14 mouse cellular contexts compared by ENCODE assay signal in the genomic region with DNA sequence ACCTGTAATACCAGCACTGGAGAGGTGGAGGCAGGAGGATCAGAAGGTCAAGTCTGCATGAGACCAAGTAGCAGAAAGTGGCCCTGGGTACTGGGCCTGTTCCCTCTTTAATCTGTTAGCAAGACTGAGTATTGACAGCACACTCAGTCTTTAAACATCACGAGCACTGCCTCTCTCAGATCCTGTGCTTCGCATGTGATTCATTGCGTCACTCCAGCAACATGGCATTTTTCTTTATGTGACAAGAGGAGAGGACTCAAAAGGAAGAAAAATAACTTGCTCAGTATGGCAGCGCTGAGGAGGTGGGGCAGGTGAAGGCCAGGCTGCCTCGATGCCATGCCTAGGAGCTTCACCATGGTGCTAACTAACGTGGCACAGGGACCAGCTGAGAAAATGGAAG. TPM values are rescaled to one million over a fixed set of nuclear protein-coding genes. Genes with fewer than 3 reads are reported as not detected.
DNase-seq lines count a peak whose midpoint lies in the region; ATAC-seq and TF ChIP-seq lines count a peak whose summit lies in the region.
"Had no signal": no experiment of that assay in that cellular context is flagged by ENCODE, and none has a peak within 500 bp of the region (broad histone marks: within the 10 kb centered on the region; RNA-seq: fewer than 3 reads in every experiment).

No protein-coding gene starts in this region.

- ATAC-seq in heart, embryonic 11.5 days (replicated peaks; ENCODE audit: insufficient number of reproducible peaks, low FRiP score, low TSS enrichment) = no peak
- no peak for ATAC-seq in forebrain, embryonic 11.5 days (replicated peaks; ENCODE audit: low FRiP score)
- ATAC-seq: forebrain, postnatal 0 days had no signal

- H3K36me3 ChIP-seq in heart, embryonic 11.5 days (ENCODE audit: control insufficient read depth, insufficient read depth, low read length) = no peaks in the 10 kb centered on the region
- peaks cover 5% of the 10 kb centered on the region for H3K36me3 ChIP-seq in macrophage (ENCODE audit: inconsistent target)
- H3K36me3 ChIP-seq in forebrain, embryonic 11.5 days (ENCODE audit: control insufficient read depth, insufficient read depth, low read length) = no peaks in the 10 kb centered on the region

- H3K79me2 ChIP-seq in macrophage (ENCODE audit: inconsistent target) = peaks cover 100% of the 10 kb centered on the region

- peaks cover 14% of the 10 kb centered on the region for H3K4me1 ChIP-seq in lung, adult 2 months (ENCODE audit: control insufficient read depth, insufficient read depth, low read length)
- peaks cover 19% of the 10 kb centered on the region for H3K4me1 ChIP-seq in heart, embryonic 11.5 days (ENCODE audit: control insufficient read depth, insufficient read depth, low read length)
- H3K4me1 ChIP-seq in forebrain, embryonic 11.5 days (replicated peaks; ENCODE audit: control insufficient read depth, insufficient read depth, low read length) = no peaks in the 10 kb centered on the region

- H3K4me2 ChIP-seq in heart, embryonic 11.5 days = no peak overlapping the region
- no peak overlapping the region for H3K4me2 ChIP-seq in forebrain, embryonic 11.5 days (ENCODE audit: low read depth, low read length, severe bottlenecking)

- no peak overlapping the region for H3K4me3 ChIP-seq in gastrocnemius, adult 2 months
- H3K4me3 ChIP-seq in lung, adult 2 months (replicated peaks; ENCODE audit: extremely low read depth, low read depth, low read length) = no peak overlapping the region
- no peak overlapping the region for H3K4me3 ChIP-seq in heart, embryonic 11.5 days (ENCODE audit: low read depth, low read length)
- H3K4me3 ChIP-seq in macrophage (ENCODE audit: inconsistent target) = no peak overlapping the region
- H3K4me3 ChIP-seq in forebrain, embryonic 11.5 days (ENCODE audit: low read depth, low read length) = no peak overlapping the region
- H3K4me3 ChIP-seq in layer of hippocampus, adult 2 months = no peak overlapping the region
- H3K4me3 ChIP-seq: erythroblast, embryonic 14.5 days had no signal

- 71% methylated on average over 6 of the region's 6 CpGs for WGBS in lung, adult 2 months
- WGBS in heart, embryonic 11.5 days (ENCODE audit: insufficient replicate concordance) = 62% methylated on average over 6 of the region's 6 CpGs
- WGBS in macrophage (ENCODE audit: missing documents) = 14% methylated on average over 6 of the region's 6 CpGs
- 89% methylated on average over 6 of the region's 6 CpGs for WGBS in forebrain, embryonic 11.5 days

- H3K27me3 ChIP-seq in heart, embryonic 11.5 days (ENCODE audit: control insufficient read depth, insufficient read depth, low read length) = no peaks in the 10 kb centered on the region
- H3K27me3 ChIP-seq in forebrain, embryonic 11.5 days (ENCODE audit: control insufficient read depth, insufficient read depth, low read length) = no peaks in the 10 kb centered on the region

- no peaks in the 10 kb centered on the region for H3K9me3 ChIP-seq in heart, embryonic 11.5 days (replicated peaks; ENCODE audit: control insufficient read depth, low read length)
- H3K9me3 ChIP-seq in forebrain, embryonic 11.5 days (ENCODE audit: control insufficient read depth, low read length) = no peaks in the 10 kb centered on the region

- H3K27ac ChIP-seq in gastrocnemius, adult 2 months = peak overlapping the region; percentile 40; the same call in 1 of the 2 replicates
- H3K27ac ChIP-seq in heart, embryonic 11.5 days (ENCODE audit: low read depth, low read length) = peak overlapping the region; percentile 81
- H3K27ac ChIP-seq in macrophage = peak overlapping the region; percentile 100
- H3K27ac ChIP-seq in forebrain, embryonic 11.5 days (ENCODE audit: low read depth, low read length) = no peak overlapping the region
- no peak overlapping the region for H3K27ac ChIP-seq in layer of hippocampus, adult 2 months

- no peak for TF ChIP-seq CTCF in gastrocnemius, adult 2 months (IDR thresholded peaks at IDR 0.05)
- TF ChIP-seq CTCF in lung, adult 2 months (IDR thresholded peaks at IDR 0.05; ENCODE audit: insufficient read depth, low read length) = no peak
- no peak for TF ChIP-seq CTCF in layer of hippocampus, adult 2 months (conservative IDR thresholded peaks at IDR 0.05)

- no peak for DNase-seq in gastrocnemius, adult 2 months
- DNase-seq in gastrocnemius, adult 8-10 months (ENCODE audit: low spot score in 2 of 2) = no peak
- DNase-seq in lung, adult 18-20 months = peak; percentile 40 to 42
- DNase-seq in lung, adult 2 months = no peak
- no peak for DNase-seq in forebrain, embryonic 11.5 days (ENCODE audit: low spot score)
- no peak for DNase-seq in layer of hippocampus, adult 2 months (ENCODE audit: low spot score in 2 of 2)
- DNase-seq: cerebellum, adult 9-11 months; forebrain, postnatal 0 days; gastrocnemius, postnatal 36 days; right cerebral cortex, postnatal 14 days; thymus, adult 18-20 months had no signal

- TF ChIP-seq POLR2A in lung, adult 2 months (IDR thresholded peaks at IDR 0.05; ENCODE audit: borderline replicate concordance, extremely low read depth, low read depth, low read length) = no peak

- H3K9ac ChIP-seq in heart, embryonic 11.5 days (ENCODE audit: low read depth, low read length) = no peak overlapping the region
- no peak overlapping the region for H3K9ac ChIP-seq in forebrain, embryonic 11.5 days (ENCODE audit: low read length)
- H3K9ac ChIP-seq: forebrain, postnatal 0 days had no signal

- intact Hi-C loops in gastrocnemius, adult 2 months (cut with DNase I) = no loop called here

RNA-seq across cellular contexts. Expression of a gene that starts 9.1 kb away (rescaled TPM):
- 10 to 100 TPM; 16.7 to 31.6 TPM for total RNA-seq in gastrocnemius, adult 2 months (2021)
- 10 to 100 TPM; 13.8 to 19.7 (median 17.4) TPM for total RNA-seq in gastrocnemius, adult 8-10 months (2022)
- 92.6 and 112 TPM in 2 replicates for polyA plus RNA-seq in lung, adult 2 months (2012; rRNA removed)
- 11.4 and 12.6 TPM in 2 replicates for polyA plus RNA-seq in heart, embryonic 11.5 days (2014; fragmentation: Nextera tagmentation; extraction: Ambion mirVana)
- total RNA-seq in macrophage (2018; cell fraction: chromatin; rRNA removed) = 100 to 1,000 TPM in 9 of 26 experiments, 10 to 100 TPM in 17; 18.6 to 236 (median 77.9) TPM
- 100 to 1,000 TPM; 111 to 455 (median 227) TPM for total RNA-seq in macrophage (2018; cell fraction: cytosol; rRNA removed)
- 100 to 1,000 TPM in 25 of 26 experiments, 10 to 100 TPM in 1; 73.4 to 406 (median 223) TPM for total RNA-seq in macrophage (2018; cell fraction: nucleus; rRNA removed)
- polyA plus RNA-seq in macrophage (2018) = 212 to 280 TPM (median 251 TPM) in 3 replicates
- 3.3 and 3.4 TPM in 2 replicates for polyA plus RNA-seq in forebrain, embryonic 11.5 days (2014; fragmentation: Nextera tagmentation; extraction: Ambion mirVana)
- total RNA-seq in layer of hippocampus, adult 2 months (2021) = 100 to 1,000 TPM; 108 to 115 TPM

RNA-seq across cellular contexts. Expression of a gene that starts 38.2 kb away (rescaled TPM):
- under 1 TPM; 0.18 to 0.36 TPM for total RNA-seq in gastrocnemius, adult 2 months (2021)
- total RNA-seq in gastrocnemius, adult 8-10 months (2022) = under 1 TPM in 3 of 4 experiments, not detected in 1; 0.18 to 0.83 (median 0.22) TPM
- 0.24 and 0.86 TPM in 2 replicates for polyA plus RNA-seq in lung, adult 2 months (2012; rRNA removed)
- 55.9 and 61.0 TPM in 2 replicates for polyA plus RNA-seq in heart, embryonic 11.5 days (2014; fragmentation: Nextera tagmentation; extraction: Ambion mirVana)
- 10 to 100 TPM in 6 of 26 experiments, 1 to 10 TPM in 20; 2.1 to 30.7 (median 7.5) TPM for total RNA-seq in macrophage (2018; cell fraction: chromatin; rRNA removed)
- total RNA-seq in macrophage (2018; cell fraction: cytosol; rRNA removed) = 1 to 10 TPM in 25 of 26 experiments, under 1 TPM in 1; 0.91 to 4.3 (median 2.3) TPM
- total RNA-seq in macrophage (2018; cell fraction: nucleus; rRNA removed) = 10 to 100 TPM in 1 of 26 experiments, 1 to 10 TPM in 24, under 1 TPM in 1; 0.94 to 19.1 (median 2.9) TPM
- polyA plus RNA-seq in macrophage (2018) = 1.3 to 5.8 TPM (median 2.8 TPM) in 3 replicates
- 124 and 136 TPM in 2 replicates for polyA plus RNA-seq in forebrain, embryonic 11.5 days (2014; fragmentation: Nextera tagmentation; extraction: Ambion mirVana)
- 1 to 10 TPM; 1.7 to 1.9 TPM for total RNA-seq in layer of hippocampus, adult 2 months (2021)

Comparison
In these comparisons a context has a peak if more than half of its experiments do, and no peak if none do; other contexts are left out.
1. DNase-seq: peak in lung, adult 18-20 months (2 of 2); none in gastrocnemius, adult 2 months (single experiment), gastrocnemius, adult 8-10 months (0 of 2), lung, adult 2 months (single experiment), forebrain, embryonic 11.5 days (single experiment) and layer of hippocampus, adult 2 months (0 of 2).
2. H3K27ac ChIP-seq: peak in gastrocnemius, adult 2 months (single experiment), heart, embryonic 11.5 days (single experiment) and macrophage (single experiment); none in forebrain, embryonic 11.5 days (single experiment) and layer of hippocampus, adult 2 months (single experiment).